Mouse (Mus musculus) stomach, postnatal 0 days (tissue): Measurements from ENCODE around the gene Tex10. TPM values are rescaled to one million over a fixed set of nuclear protein-coding genes. Genes with fewer than 3 reads are reported as not detected.

Experiments used
- ATAC-seq: fragments of 200-750 bp; cut with Nextera tagmentation; 2 replicates; pipeline ENCODE4 v1.8.0; 2017; ENCODE audit not compliant: low FRiP score, low TSS enrichment
- DNase-seq: peaks from one replicate; pipeline ENCODE4 v3.0.0-alpha.2; 2016; ENCODE audit warnings: low spot score
- H3K27ac ChIP-seq: fragments of 300-500 bp; sonication (generic); replicated peaks from 2 replicates; pipeline ENCODE4 v1.5.1; 2014; ENCODE audit warnings: mild to moderate bottlenecking, control low read depth
- H3K27me3 ChIP-seq: fragments of 300-500 bp; sonication (generic); 2 replicates; pipeline ENCODE4 v1.6.1; 2014; ENCODE audit warnings: low read length; ENCODE audit not compliant: control insufficient read depth, insufficient read depth
- H3K36me3 ChIP-seq: fragments of 300-500 bp; sonication (generic); 2 replicates; pipeline ENCODE4 v1.6.1; 2014; ENCODE audit warnings: low read length, mixed read lengths; ENCODE audit not compliant: control insufficient read depth, insufficient read depth
- H3K4me1 ChIP-seq: fragments of 300-500 bp; sonication (generic); replicated peaks from 2 replicates; pipeline ENCODE4 v1.6.1; 2014; ENCODE audit warnings: antibody characterized with exemption; ENCODE audit not compliant: control insufficient read depth, insufficient read depth
- H3K4me2 ChIP-seq: fragments of 300-500 bp; sonication (generic); replicated peaks from 2 replicates; pipeline ENCODE4 v1.6.1; 2014; ENCODE audit warnings: low read depth, mild to moderate bottlenecking, control low read depth, moderate library complexity
- H3K4me3 ChIP-seq: fragments of 300-500 bp; sonication (generic); 2 replicates; pipeline ENCODE4 v1.5.1; 2014; ENCODE audit warnings: low read depth, low read length, control low read depth
- H3K9ac ChIP-seq: fragments of 300-500 bp; sonication (generic); 2 replicates; pipeline ENCODE4 v1.6.1; 2014; ENCODE audit warnings: mild to moderate bottlenecking, low read length, control low read depth, mixed read lengths
- H3K9me3 ChIP-seq: fragments of 300-500 bp; sonication (generic); 2 replicates; pipeline ENCODE4 v1.6.1; 2016; ENCODE audit warnings: low read length; ENCODE audit not compliant: control insufficient read depth
- CTCF ChIP-seq: IDR thresholded peaks from 2 replicates; pipeline ENCODE4 v1.5.1; 2016; ENCODE audit warnings: antibody characterized with exemption, low read depth, mild to moderate bottlenecking, moderate library complexity
- EP300 ChIP-seq: optimal IDR thresholded peaks from 2 replicates; pipeline ENCODE3; 2016; ENCODE audit warnings: antibody characterized with exemption
- WGBS: fragments of 180-500 bp; shearing (Covaris S2); extraction: QIAGEN DNeasy Blood & Tissue Kit; methylation state at CpG from one replicate; pipeline ENCODE4 v1.1.7; 2014; 5-methylcytosine and 5-hydroxymethylcytosine counted together
- polyA plus RNA-seq: library from polyadenylated mRNA; unstranded; fragments of >200 nt; fragmentation: Nextera tagmentation; extraction: Ambion mirVana; gene quantifications from 2 replicates; pipeline ENCODE4 v1.2.1, GENCODE M21; 2015

Tex10 gene
- polyA plus RNA-seq, 1 experiment from 2014 or later = 19.6 TPM

- 0% methylated on average over 2 of the region's 2 CpGs for WGBS
- DNase-seq = peak; percentile 77
- no peaks in the 10 kb centered on the region for H3K9me3 ChIP-seq
- H3K27ac ChIP-seq = no peak overlapping the region
- no peaks in the 10 kb centered on the region for H3K4me1 ChIP-seq
- H3K4me2 ChIP-seq = no peak overlapping the region
- no peaks in the 10 kb centered on the region for H3K27me3 ChIP-seq
- no peak overlapping the region for H3K4me3 ChIP-seq
- H3K9ac ChIP-seq = no peak overlapping the region
- no peaks in the 10 kb centered on the region for H3K36me3 ChIP-seq
- no peak for ATAC-seq
- TF ChIP-seq CTCF (peak; percentile 91), EP300 (no peak)
Measured at GRCm38 (mm10) chr4:48380940-48381339, 92.3 kb downstream of the Tex10 start.

Other genes starting within 250 kb of the Tex10 start
- 118 and 121 TPM in 2 replicates for gene Erp44, start 193.9 kb downstream of the Tex10 start, polyA plus RNA-seq
- gene Invs, start 193.7 kb downstream of the Tex10 start, polyA plus RNA-seq = 2.2 and 2.6 TPM in 2 replicates
- gene Msantd3, start 66.5 kb upstream of the Tex10 start, polyA plus RNA-seq = 11.0 and 11.4 TPM in 2 replicates
- 16.7 and 16.8 TPM in 2 replicates for gene Tmeff1, start 111.7 kb upstream of the Tex10 start, polyA plus RNA-seq
- 0.39 and 0.40 TPM in 2 replicates for gene Cavin4, start 190.1 kb upstream of the Tex10 start, polyA plus RNA-seq